Mouse (Mus musculus) hindbrain, embryonic 16.5 days (tissue): ENCODE measurements around the gene Mthfr. TPM values are rescaled to one million over a fixed set of nuclear protein-coding genes. Genes with fewer than 3 reads are reported as not detected.
A peak's percentile ranks its signal among the peaks of the same experiment; 100 is the strongest.

ENCODE experiments used
- ATAC-seq: fragments of 200-750 bp; cut with Nextera tagmentation; 2 replicates; pipeline ENCODE4 v1.8.0; 2017; ENCODE audit warnings: moderate TSS enrichment, moderate library complexity
- H3K27ac ChIP-seq: fragments of 300-500 bp; sonication (generic); 2 replicates; pipeline ENCODE4 v1.5.1; 2014; ENCODE audit warnings: low read depth, mild to moderate bottlenecking, control low read depth, low read length, moderate library complexity
- H3K27me3 ChIP-seq: fragments of 300-500 bp; sonication (generic); replicated peaks from 2 replicates; pipeline ENCODE4 v1.6.1; 2014; ENCODE audit warnings: low read length; ENCODE audit not compliant: control insufficient read depth, insufficient read depth
- H3K36me3 ChIP-seq: fragments of 300-500 bp; sonication (generic); 2 replicates; pipeline ENCODE4 v1.6.1; 2014; ENCODE audit warnings: mild to moderate bottlenecking, low read length, moderate library complexity, mixed read lengths; ENCODE audit not compliant: control insufficient read depth, insufficient read depth
- H3K4me1 ChIP-seq: fragments of 300-500 bp; sonication (generic); 2 replicates; pipeline ENCODE4 v1.6.1; 2014; ENCODE audit warnings: low read depth, low read length; ENCODE audit not compliant: control insufficient read depth, insufficient read depth
- H3K4me2 ChIP-seq: fragments of 300-500 bp; sonication (generic); 2 replicates; pipeline ENCODE4 v1.6.1; 2014; ENCODE audit warnings: mild to moderate bottlenecking, low read length, control low read depth, moderate library complexity
- H3K4me3 ChIP-seq: fragments of 300-500 bp; sonication (generic); 2 replicates; pipeline ENCODE4 v1.5.1; 2014; ENCODE audit warnings: mild to moderate bottlenecking, low read length, control low read depth, moderate library complexity
- H3K9ac ChIP-seq: fragments of 300-500 bp; sonication (generic); 2 replicates; pipeline ENCODE4 v1.6.1; 2014; ENCODE audit warnings: low read depth, mild to moderate bottlenecking, control low read depth, low read length, moderate library complexity
- H3K9me3 ChIP-seq: fragments of 300-500 bp; sonication (generic); 2 replicates; pipeline ENCODE4 v1.6.1; 2014; ENCODE audit warnings: mild to moderate bottlenecking, low read length, moderate library complexity; ENCODE audit not compliant: control insufficient read depth
- WGBS: fragments of 180-500 bp; shearing (Covaris S2); extraction: QIAGEN DNeasy Blood & Tissue Kit; methylation state at CpG from one replicate; pipeline ENCODE4 v1.1.7; 2014; 5-methylcytosine and 5-hydroxymethylcytosine counted together
- polyA plus RNA-seq: library from polyadenylated mRNA; unstranded; fragments of >200 nt; fragmentation: Nextera tagmentation; extraction: Ambion mirVana; gene quantifications from 2 replicates; pipeline ENCODE4 v1.2.1, GENCODE M21; 2015

The Mthfr gene
- polyA plus RNA-seq, 1 experiment from 2014 or later: 16.5 TPM

GRCm38 (mm10) chr4:148108565-148109100 lies 69.8 kb downstream of the Mthfr start:
- Histone ChIP-seq H3K9me3 (no peaks in the 10 kb centered on the region), H3K9ac (no peak overlapping the region), H3K4me1 (no peaks in the 10 kb centered on the region), H3K4me2 (no peak overlapping the region), H3K36me3 (peaks cover 4% of the 10 kb centered on the region; the same call in 1 of the 2 replicates), H3K27me3 (no peaks in the 10 kb centered on the region), H3K4me3 (no peak overlapping the region), H3K27ac (peak overlapping the region; percentile 11)
- peak; percentile 22; the same call in 1 of the 2 replicates for ATAC-seq
- 51% methylated on average over 7 of the region's 7 CpGs for WGBS

Other genes starting within 250 kb of the Mthfr start
- 4.0 and 4.1 TPM in 2 replicates for gene Zfp984, start 229.3 kb upstream of the Mthfr start, polyA plus RNA-seq
- gene Zfp933, start 190.7 kb upstream of the Mthfr start, polyA plus RNA-seq: 6.2 and 7.8 TPM in 2 replicates
- gene Miip, start 170.3 kb upstream of the Mthfr start, polyA plus RNA-seq: 37.6 and 38.7 TPM in 2 replicates
- gene Fv1, start 170.1 kb upstream of the Mthfr start, polyA plus RNA-seq: 8.4 and 11.5 TPM in 2 replicates
- gene Mfn2, start 134.4 kb upstream of the Mthfr start, polyA plus RNA-seq: 107 and 115 TPM in 2 replicates
- gene Plod1, start 102.3 kb upstream of the Mthfr start, polyA plus RNA-seq: 28.4 and 34.8 TPM in 2 replicates
- gene 2510039O18Rik, start 98.2 kb upstream of the Mthfr start, polyA plus RNA-seq: 8.0 and 10.6 TPM in 2 replicates
- 0.20 and 0.21 TPM in 2 replicates for gene Nppb, start 53.3 kb upstream of the Mthfr start, polyA plus RNA-seq
- 1.2 and 1.6 TPM in 2 replicates for gene Nppa, start 38.4 kb upstream of the Mthfr start, polyA plus RNA-seq
- gene Clcn6, start 256 bp upstream of the Mthfr start, polyA plus RNA-seq: 29.9 and 33.5 TPM in 2 replicates
- gene Agtrap, start 49.0 kb downstream of the Mthfr start, polyA plus RNA-seq: 7.4 and 9.3 TPM in 2 replicates
- gene Mad2l2, start 91.3 kb downstream of the Mthfr start, polyA plus RNA-seq: 98.0 and 105 TPM in 2 replicates
- gene Draxin, start 91.6 kb downstream of the Mthfr start, polyA plus RNA-seq: 12.0 and 14.9 TPM in 2 replicates
- 20.3 and 22.9 TPM in 2 replicates for gene Fbxo6, start 113.1 kb downstream of the Mthfr start, polyA plus RNA-seq
- gene Fbxo44, start 121.4 kb downstream of the Mthfr start, polyA plus RNA-seq: 104 and 114 TPM in 2 replicates
- gene Fbxo2, start 121.5 kb downstream of the Mthfr start, polyA plus RNA-seq: 24.9 and 31.1 TPM in 2 replicates
- 11.6 and 13.6 TPM in 2 replicates for gene Disp3, start 248.9 kb downstream of the Mthfr start, polyA plus RNA-seq